Mouse (Mus musculus) lung, postnatal 0 days (tissue): ENCODE results near the gene Jakmip3. TPM values are rescaled to one million over a fixed set of nuclear protein-coding genes. Genes with fewer than 3 reads are reported as not detected.
A peak's percentile ranks its signal among the peaks of the same experiment; 100 is the strongest.

ENCODE experiments used
- ATAC-seq: fragments of 200-750 bp; cut with Nextera tagmentation; 2 replicates; pipeline ENCODE4 v1.8.0; 2017; ENCODE audit warnings: moderate library complexity
- DNase-seq: peaks from one replicate; pipeline ENCODE4 v3.0.0-alpha.2; 2016; ENCODE audit warnings: low spot score
- H3K27ac ChIP-seq: fragments of 300-500 bp; sonication (generic); 2 replicates; pipeline ENCODE4 v1.5.1; 2014; ENCODE audit warnings: antibody characterized with exemption, mild to moderate bottlenecking, low read length, mixed read lengths
- H3K27me3 ChIP-seq: fragments of 300-500 bp; sonication (generic); replicated peaks from 2 replicates; pipeline ENCODE4 v1.6.1; 2014; ENCODE audit warnings: low read length, mixed read lengths; ENCODE audit not compliant: insufficient read depth
- H3K36me3 ChIP-seq: fragments of 300-500 bp; sonication (generic); 2 replicates; pipeline ENCODE4 v1.6.1; 2014; ENCODE audit warnings: low read length, mixed read lengths; ENCODE audit not compliant: insufficient read depth
- H3K4me1 ChIP-seq: fragments of 300-500 bp; sonication (generic); 2 replicates; pipeline ENCODE4 v1.6.1; 2014; ENCODE audit warnings: antibody characterized with exemption, low read depth, low read length, mixed read lengths; ENCODE audit not compliant: insufficient read depth
- H3K4me2 ChIP-seq: fragments of 300-500 bp; sonication (generic); replicated peaks from 2 replicates; pipeline ENCODE4 v1.6.1; 2014; ENCODE audit warnings: low read depth, mild to moderate bottlenecking, low read length, moderate library complexity, mixed read lengths
- H3K4me3 ChIP-seq: fragments of 300-500 bp; sonication (generic); 2 replicates; pipeline ENCODE4 v1.5.1; 2014; ENCODE audit warnings: low read depth, low read length
- H3K9ac ChIP-seq: fragments of 300-500 bp; sonication (generic); replicated peaks from 2 replicates; pipeline ENCODE4 v1.6.1; 2014; ENCODE audit warnings: low read depth, mild to moderate bottlenecking
- H3K9me3 ChIP-seq: fragments of 300-500 bp; sonication (generic); 2 replicates; pipeline ENCODE4 v1.6.1; 2016; ENCODE audit warnings: low read length, mixed read lengths
- CTCF ChIP-seq: IDR thresholded peaks from 2 replicates; pipeline ENCODE4 v1.5.1; 2016; ENCODE audit warnings: antibody characterized with exemption, mild to moderate bottlenecking
- EP300 ChIP-seq: IDR thresholded peaks from 2 replicates; pipeline ENCODE4 v1.6.1; 2016; ENCODE audit warnings: antibody characterized with exemption, mild to moderate bottlenecking, control low read depth
- WGBS: fragments of 180-500 bp; shearing (Covaris S2); extraction: QIAGEN DNeasy Blood & Tissue Kit; methylation state at CpG from one replicate; pipeline ENCODE4 v1.1.7; 2014; 5-methylcytosine and 5-hydroxymethylcytosine counted together
- polyA plus RNA-seq: library from polyadenylated mRNA; unstranded; fragments of >200 nt; fragmentation: Nextera tagmentation; extraction: Ambion mirVana; gene quantifications from 2 replicates; pipeline ENCODE4 v1.2.1, GENCODE M21; 2015

Gene Jakmip3
- polyA plus RNA-seq, 1 experiment from 2014 or later, result not detected

DNA sequence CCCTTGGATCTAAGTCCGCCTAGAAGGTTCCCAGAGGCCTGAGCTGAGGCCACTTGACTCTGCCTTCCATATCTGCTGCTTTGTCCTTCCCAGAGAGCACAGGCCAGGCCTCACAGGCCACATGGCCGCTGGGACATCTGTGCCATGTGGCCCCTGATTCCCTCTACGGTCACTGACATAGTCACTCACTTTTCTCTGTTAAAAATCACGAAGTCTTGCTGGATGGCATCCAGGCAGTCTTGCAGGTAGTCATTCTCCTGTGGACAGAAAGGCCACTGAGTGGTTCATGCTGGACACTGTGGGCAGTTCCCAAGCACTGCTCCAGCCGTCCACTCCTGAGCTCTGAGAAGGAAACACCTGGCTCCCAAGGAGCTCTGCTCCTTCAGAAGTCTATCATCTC, 164.5 kb downstream of the Jakmip3 start:
- DNase-seq, result no peak
- Histone ChIP-seq H3K4me3 (no peak overlapping the region), H3K9me3 (no peaks in the 10 kb centered on the region), H3K4me1 (no peaks in the 10 kb centered on the region), H3K27ac (no peak overlapping the region), H3K27me3 (no peaks in the 10 kb centered on the region), H3K36me3 (no peaks in the 10 kb centered on the region), H3K4me2 (no peak overlapping the region), H3K9ac (no peak overlapping the region)
- no peak for ATAC-seq
- 73% methylated on average over 5 of the region's 5 CpGs for WGBS
- no peak for TF ChIP-seq EP300
- TF ChIP-seq CTCF, result no peak

DNA sequence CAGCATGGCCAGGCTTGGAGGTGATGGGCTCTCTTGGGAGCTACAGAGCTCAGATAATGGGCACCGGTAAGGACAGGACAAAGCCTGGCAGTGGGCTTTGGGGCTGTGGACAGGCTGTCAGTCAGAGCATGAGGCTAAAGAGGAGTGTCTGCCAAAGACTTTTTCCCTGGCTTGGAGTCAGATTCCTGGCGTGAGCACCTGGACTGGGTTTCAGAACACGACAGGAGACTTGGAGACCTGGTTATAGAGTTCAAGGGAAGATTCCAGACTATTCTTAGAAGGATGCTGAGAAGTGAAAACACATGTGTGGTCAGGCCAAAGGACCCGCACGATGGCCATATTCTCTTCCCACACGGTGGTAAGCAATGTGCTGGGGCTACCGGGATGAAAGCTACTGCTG, 165.2 kb downstream of the Jakmip3 start:
- Histone ChIP-seq H3K9ac (no peak overlapping the region), H3K4me2 (no peak overlapping the region), H3K36me3 (no peaks in the 10 kb centered on the region), H3K4me3 (no peak overlapping the region), H3K4me1 (no peaks in the 10 kb centered on the region), H3K9me3 (no peaks in the 10 kb centered on the region), H3K27me3 (no peaks in the 10 kb centered on the region), H3K27ac (no peak overlapping the region)
- ATAC-seq (no peak), DNase-seq (no peak)
- no peak for TF ChIP-seq CTCF
- 86% methylated on average over 7 of the region's 7 CpGs for WGBS

DNA sequence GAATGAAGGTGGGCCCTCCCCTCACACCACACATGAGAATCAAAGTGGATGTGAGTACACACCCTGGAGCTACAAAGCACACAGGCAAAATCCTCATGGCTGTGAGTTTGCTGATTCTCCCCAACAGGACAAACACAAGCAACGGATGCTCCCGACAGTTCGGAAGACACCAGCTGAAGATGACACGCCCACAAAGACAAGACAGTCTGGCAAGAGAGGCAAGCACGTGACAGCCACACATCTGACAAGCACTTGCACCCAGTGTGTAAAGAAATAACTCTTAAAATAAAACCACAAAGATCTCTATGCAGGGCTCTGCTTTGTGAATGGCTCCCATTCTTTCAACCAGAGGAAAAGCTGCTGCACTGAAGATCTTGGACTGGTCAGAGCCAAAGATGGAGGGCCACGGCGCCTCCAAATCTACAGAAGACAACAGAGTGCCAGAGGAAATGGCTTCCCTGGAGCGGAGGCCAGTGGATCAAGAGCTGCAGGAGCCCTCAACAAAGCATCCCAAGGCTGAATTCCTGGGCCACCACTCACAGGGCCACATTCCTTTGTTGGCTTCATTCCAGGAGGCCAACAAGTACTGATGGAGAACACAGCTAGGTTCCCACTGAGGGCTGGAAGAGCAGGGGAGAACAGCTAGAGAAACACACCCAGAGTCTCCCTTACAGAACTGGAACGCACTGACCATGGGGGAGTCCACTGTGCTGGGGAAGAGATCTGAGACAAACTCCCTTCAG, 167.5 kb downstream of the Jakmip3 start:
- ATAC-seq (no peak), DNase-seq (peak; percentile 27)
- Histone ChIP-seq H3K27ac (no peak overlapping the region), H3K4me3 (no peak overlapping the region), H3K27me3 (no peaks in the 10 kb centered on the region), H3K9ac (no peak overlapping the region), H3K36me3 (no peaks in the 10 kb centered on the region), H3K4me2 (no peak overlapping the region), H3K4me1 (no peaks in the 10 kb centered on the region), H3K9me3 (no peaks in the 10 kb centered on the region)
- WGBS, result 66% methylated on average over 9 of the region's 9 CpGs
- TF ChIP-seq EP300 (no peak), CTCF (no peak)

DNA sequence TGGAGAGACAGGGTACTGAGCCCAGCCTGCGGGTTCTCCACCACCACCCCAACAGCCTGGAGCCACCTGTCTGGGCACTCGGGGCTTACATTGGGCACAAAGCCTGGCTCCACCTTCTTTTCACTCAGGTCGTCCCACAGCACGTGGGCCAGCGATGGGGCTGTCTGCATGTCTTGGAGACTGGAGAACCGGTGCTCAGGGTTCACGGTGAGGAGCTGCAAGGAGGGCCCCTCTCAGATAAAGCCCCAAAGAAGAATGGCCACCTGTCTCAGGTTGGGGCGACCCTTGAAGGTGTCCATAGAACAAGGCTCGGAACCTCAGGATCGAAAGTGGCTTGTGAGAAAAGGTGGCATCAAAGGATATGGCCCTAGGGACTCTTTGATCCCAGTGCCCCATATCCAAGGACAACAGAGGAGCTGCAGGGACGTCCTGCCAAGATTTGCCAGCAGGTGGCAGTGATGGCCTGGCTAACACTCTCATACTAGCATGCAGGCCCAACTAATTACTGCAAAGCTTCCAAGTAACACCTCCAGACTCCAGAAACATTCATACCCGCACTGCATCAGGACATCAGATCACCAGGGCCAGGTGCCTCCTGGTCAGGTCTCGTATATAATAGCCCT, 178.7 kb downstream of the Jakmip3 start:
- DNase-seq, result peak; percentile 80
- H3K9ac ChIP-seq, result no peak overlapping the region
- TF ChIP-seq EP300 (no peak), CTCF (peak; percentile 94)
- H3K4me2 ChIP-seq, result no peak overlapping the region
- no peak overlapping the region for H3K4me3 ChIP-seq
- H3K4me1 ChIP-seq, result no peaks in the 10 kb centered on the region
- no peaks in the 10 kb centered on the region for H3K27me3 ChIP-seq
- WGBS, result 36% methylated on average over 13 of the region's 13 CpGs
- no peaks in the 10 kb centered on the region for H3K36me3 ChIP-seq
- ATAC-seq, result peak; percentile 55
- H3K27ac ChIP-seq, result no peak overlapping the region
- H3K9me3 ChIP-seq, result no peaks in the 10 kb centered on the region

- 36% methylated on average over 2 of the region's 2 CpGs for WGBS
- no peak for ATAC-seq
- H3K36me3 ChIP-seq, result no peaks in the 10 kb centered on the region
- H3K9ac ChIP-seq, result no peak overlapping the region
- H3K27ac ChIP-seq, result no peak overlapping the region
- H3K4me2 ChIP-seq, result no peak overlapping the region
- H3K4me3 ChIP-seq, result no peak overlapping the region
- no peak for TF ChIP-seq EP300
- no peaks in the 10 kb centered on the region for H3K27me3 ChIP-seq
- H3K9me3 ChIP-seq, result no peaks in the 10 kb centered on the region
- H3K4me1 ChIP-seq, result no peaks in the 10 kb centered on the region
- DNase-seq, result no peak
Observed at GRCm38 (mm10) chr7:139119775-139120153, 179.2 kb downstream of the Jakmip3 start.

DNA sequence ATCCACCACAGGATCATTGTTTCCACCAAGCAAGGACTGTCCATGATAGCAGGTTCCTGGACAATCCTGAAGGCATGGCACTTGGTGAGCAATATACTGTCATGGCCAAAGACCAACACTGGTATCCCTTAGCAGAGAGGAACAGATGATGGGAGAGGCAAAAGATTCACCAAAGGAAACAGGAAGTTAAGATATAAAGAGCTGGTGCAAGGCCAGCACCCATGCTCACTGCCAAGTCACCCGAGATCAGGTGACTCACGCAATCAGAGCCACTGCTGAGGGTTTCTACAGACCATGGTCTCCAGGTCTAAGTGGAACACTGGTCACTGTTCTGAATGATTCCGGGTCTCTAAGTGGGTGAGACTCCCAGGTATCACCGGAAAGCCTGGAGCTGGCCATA, 185.4 kb downstream of the Jakmip3 start:
- 63% methylated on average over 4 of the region's 4 CpGs for WGBS
- TF ChIP-seq EP300 (no peak), CTCF (no peak)
- H3K4me2 ChIP-seq, result no peak overlapping the region

More for the DNA sequence above, 185.4 kb downstream of the Jakmip3 start:
- Histone ChIP-seq H3K4me3 (no peak overlapping the region), H3K27ac (no peak overlapping the region), H3K27me3 (no peaks in the 10 kb centered on the region), H3K4me1 (no peaks in the 10 kb centered on the region), H3K36me3 (no peaks in the 10 kb centered on the region), H3K9me3 (no peaks in the 10 kb centered on the region), H3K9ac (no peak overlapping the region)
- no peak for ATAC-seq
- no peak for DNase-seq
